Mouse (Mus musculus) ES-E14 (cell line): Measurements from ENCODE around the gene Gga1. TPM values are rescaled to one million over a fixed set of nuclear protein-coding genes. Genes with fewer than 3 reads are reported as not detected.

Experiments
- DNase-seq: peaks from one replicate; pipeline ENCODE4 v3.0.0-alpha.2; 2013; ENCODE audit warnings: low read depth, low spot score
- H3K27ac ChIP-seq: 2 replicates; pipeline ENCODE4 v1.5.1; 2012; ENCODE audit warnings: low read depth, mild to moderate bottlenecking, low read length, moderate library complexity, mixed read lengths; ENCODE audit not compliant: poor library complexity, insufficient read depth, severe bottlenecking
- H3K36me3 ChIP-seq: 2 replicates; pipeline ENCODE4 v1.6.1; 2012; ENCODE audit warnings: mild to moderate bottlenecking, low read length, moderate library complexity, mixed read lengths; ENCODE audit not compliant: control insufficient read depth, poor library complexity, insufficient read depth, severe bottlenecking
- H3K4me1 ChIP-seq, 2 experiments: fragments of 150-350 bp in 1 of 2; sonication (generic) in 1 of 2; 2 replicates each; pipeline ENCODE4 v1.6.1; 2012; ENCODE audit warnings: low read length in 2 of 2, mild to moderate bottlenecking in 1 of 2, mixed read lengths in 1 of 2; ENCODE audit not compliant: control insufficient read depth in 2 of 2, insufficient read depth in 2 of 2, poor library complexity in 1 of 2
- H3K4me3 ChIP-seq, 2 experiments: fragments of 150-350 bp in 1 of 2; sonication (generic) in 1 of 2; 2 replicates each; pipeline ENCODE4 v1.5.1; 2012; ENCODE audit warnings: low read length in 2 of 2, low read depth in 1 of 2, mild to moderate bottlenecking in 1 of 2, mixed read lengths in 1 of 2; ENCODE audit not compliant: insufficient read depth in 1 of 2, poor library complexity in 1 of 2, severe bottlenecking in 1 of 2
- H3K9ac ChIP-seq: 2 replicates; pipeline ENCODE4 v1.6.1; 2012; ENCODE audit warnings: low read depth, mild to moderate bottlenecking, low read length, mixed read lengths; ENCODE audit not compliant: poor library complexity, insufficient read depth, severe bottlenecking
- H3K9me3 ChIP-seq: fragments of 150-350 bp; sonication (generic); 2 replicates; pipeline ENCODE4 v1.6.1; 2012; ENCODE audit warnings: low read depth, mild to moderate bottlenecking, low read length; ENCODE audit not compliant: control insufficient read depth, insufficient read depth
- CHD2 ChIP-seq: IDR thresholded peaks from 2 replicates; pipeline ENCODE4 v1.6.1; 2014; ENCODE audit warnings: mild to moderate bottlenecking, low read depth, low read length, inconsistent platforms
- HCFC1 ChIP-seq: IDR thresholded peaks from 2 replicates; pipeline ENCODE4 v1.6.1; 2012; ENCODE audit warnings: low read length, inconsistent platforms, borderline replicate concordance; ENCODE audit not compliant: insufficient read depth
- MAFK ChIP-seq: IDR thresholded peaks from 2 replicates; pipeline ENCODE4 v1.6.1; 2014; ENCODE audit warnings: mild to moderate bottlenecking, low read depth, low read length, inconsistent platforms; ENCODE audit not compliant: insufficient read depth
- ZC3H11A ChIP-seq: IDR thresholded peaks from 2 replicates; pipeline ENCODE4 v1.6.1; 2012; ENCODE audit warnings: low read depth, mild to moderate bottlenecking, inconsistent platforms, low read length, borderline replicate concordance
- ZNF384 ChIP-seq: IDR thresholded peaks from 2 replicates; pipeline ENCODE4 v1.6.1; 2012; ENCODE audit warnings: low read depth, low read length, inconsistent platforms
- in situ Hi-C, 2 experiments: fragments of 600-800 bp; cut with MboI; formaldehyde crosslinking; loops; one replicate each; pipeline ENCODE4 v1.15.1; 2025; ENCODE audit warnings: low sequenced_read_pairs in 2 of 2, inconsistent platforms in 1 of 2; ENCODE audit not compliant: unreplicated experiment in 2 of 2
- total RNA-seq: library from RNA; depleted of rRNA; stranded (reverse); fragments of 300-350 nt; gene quantifications from 2 replicates; pipeline ENCODE4 v1.2.3, GENCODE M21; 2012

Gene Gga1
- total RNA-seq, 1 experiment = 18.4 TPM

- H3K27ac ChIP-seq = peak overlapping the region; percentile 43; the same call in 1 of the 2 replicates
- H3K9ac ChIP-seq = no peak overlapping the region; the same call in 1 of the 2 replicates
- TF ChIP-seq MAFK = no peak
- TF ChIP-seq CHD2 = no peak
- TF ChIP-seq HCFC1 = no peak
- no peak for TF ChIP-seq ZNF384
- no peak for TF ChIP-seq ZC3H11A
- H3K4me1 ChIP-seq = peaks cover 13 to 44% of the 10 kb centered on the region in 2 experiments
- no peak overlapping the region for H3K4me3 ChIP-seq
- in situ Hi-C loops = no loop called here
- H3K36me3 ChIP-seq = peaks cover 14% of the 10 kb centered on the region
- H3K9me3 ChIP-seq = no peaks in the 10 kb centered on the region
- DNase-seq = no peak
These were observed 20.5 kb downstream of the Gga1 start for GRCm38 (mm10) chr15:78897488-78897887.

- H3K36me3 ChIP-seq = peaks cover 12% of the 10 kb centered on the region; the same call in 1 of the 2 replicates
- in situ Hi-C loops = no loop called here
- no peak for DNase-seq
- H3K9me3 ChIP-seq = no peaks in the 10 kb centered on the region
- TF ChIP-seq CHD2 (no peak), ZC3H11A (no peak), MAFK (no peak)
- no peak overlapping the region for H3K4me3 ChIP-seq
- no peak overlapping the region for H3K9ac ChIP-seq
- peaks cover 13 to 47% of the 10 kb centered on the region in 2 experiments for H3K4me1 ChIP-seq
- H3K27ac ChIP-seq = no peak overlapping the region; the same call in 1 of the 2 replicates
These were observed 21.6 kb downstream of the Gga1 start for GRCm38 (mm10) chr15:78898507-78899001.

DNA sequence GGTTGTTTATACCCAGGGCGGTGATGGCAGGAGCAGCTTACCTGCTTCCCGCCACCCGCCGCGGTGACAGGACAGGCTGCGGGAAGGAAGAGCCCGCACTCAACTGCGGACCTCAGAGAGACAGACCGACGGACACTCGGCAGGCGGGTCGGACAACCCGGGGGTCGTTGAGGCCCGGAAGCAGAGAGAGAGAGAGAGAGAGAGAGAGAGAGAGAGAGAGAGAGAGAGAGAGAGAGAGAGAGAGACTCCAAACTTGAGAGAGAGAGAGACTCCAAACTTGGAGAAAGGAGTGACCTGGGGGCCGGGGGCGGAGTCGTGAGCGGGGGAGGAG is 22.4 kb downstream of the Gga1 start, which contains the start of gene Gm49510:
TSS of gene Gm49510 (plus strand) at position 259 of the 331 bp plus-strand sequence.
- TF ChIP-seq MAFK (no peak), CHD2 (no peak), ZNF384 (no peak), ZC3H11A (no peak), HCFC1 (no peak)
- Histone ChIP-seq H3K9ac (peak within 1 kb of the TSS; percentile 72), H3K4me3 (peak within 1 kb of the TSS; percentile 81 to 82), H3K36me3 (peaks cover 8% of the 10 kb centered on the region), H3K4me1 (peaks cover 13 to 44% of the 10 kb centered on the region in 2 experiments), H3K9me3 (no peaks in the 10 kb centered on the region), H3K27ac (no peak within 1 kb of the TSS)
- in situ Hi-C loops = no loop called here
- no peak for DNase-seq

DNA sequence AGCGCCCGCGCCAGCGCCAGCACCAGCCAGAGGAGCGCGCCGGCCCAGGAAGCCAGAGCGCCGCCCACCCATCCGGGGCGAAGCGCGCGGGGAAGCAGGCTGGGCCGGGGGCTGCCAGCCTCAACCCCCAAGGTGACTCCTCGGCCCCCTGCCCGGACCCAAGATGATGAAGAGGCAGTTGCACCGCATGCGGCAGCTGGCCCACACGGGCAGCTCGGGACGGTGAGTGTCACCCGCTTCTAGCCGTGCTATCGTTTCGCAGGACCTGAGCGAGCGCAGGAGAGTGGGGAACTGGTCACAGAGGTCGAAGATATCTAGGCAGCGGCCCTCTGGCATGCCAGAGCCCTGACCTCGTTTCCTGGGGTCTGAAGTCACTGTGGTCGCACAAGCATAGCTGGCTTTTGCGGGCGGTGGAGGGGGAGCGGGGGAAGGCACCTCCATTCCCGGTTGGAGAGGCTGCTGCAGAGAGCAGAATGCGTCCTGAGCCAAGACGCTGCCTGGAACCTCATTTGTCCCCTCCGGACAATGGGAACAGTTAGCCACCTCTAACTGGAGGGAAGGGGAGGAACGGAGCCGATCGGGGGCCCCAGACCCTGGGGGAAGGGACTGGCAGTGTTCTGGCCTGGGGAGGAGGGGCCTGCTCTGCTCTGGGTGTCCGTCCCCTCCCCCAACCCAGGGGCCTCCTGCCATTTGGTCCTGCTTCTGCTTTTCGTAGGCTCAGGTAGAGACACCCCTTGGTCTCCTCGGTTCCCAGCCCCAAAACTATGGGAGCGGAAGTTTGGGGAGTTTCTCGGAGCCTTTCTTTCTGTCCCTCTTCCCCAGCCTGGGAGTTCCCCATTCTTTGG is 23.0 kb downstream of the Gga1 start, which contains the start of gene Sh3bp1:
TSS of gene Sh3bp1 (plus strand) at position 29 of the 845 bp plus-strand sequence.
- DNase-seq = no peak
- Histone ChIP-seq H3K4me3 (peak within 1 kb of the TSS; percentile 81 to 82), H3K9me3 (no peaks in the 10 kb centered on the region), H3K4me1 (peaks cover 13 to 39% of the 10 kb centered on the region in 2 experiments), H3K36me3 (peaks cover 12% of the 10 kb centered on the region), H3K9ac (peak within 1 kb of the TSS; percentile 72), H3K27ac (no peak within 1 kb of the TSS)
- in situ Hi-C loops = no loop called here
- no peak for TF ChIP-seq CHD2
- no peak for TF ChIP-seq HCFC1
- TF ChIP-seq MAFK = no peak
- TF ChIP-seq ZNF384 = no peak
- TF ChIP-seq ZC3H11A = no peak
